Mouse (Mus musculus) forebrain, postnatal 0 days (tissue): ENCODE results near the gene Cux1. TPM values are rescaled to one million over a fixed set of nuclear protein-coding genes. Genes with fewer than 3 reads are reported as not detected.
"Not testable (repeated sequence)": the region's sequence is repeated elsewhere in the genome, so short reads cannot be mapped to it uniquely, and the experiment has no call there.

Experiments used
- ATAC-seq: fragments of 200-750 bp; cut with Nextera tagmentation; 2 replicates; pipeline ENCODE4 v1.8.0; 2017; ENCODE audit warnings: mild to moderate bottlenecking, moderate library complexity
- DNase-seq: peaks from one replicate; pipeline ENCODE4 v3.0.0-alpha.2; 2015
- H3K27ac ChIP-seq: fragments of 300-500 bp; sonication (generic); 2 replicates; pipeline ENCODE4 v1.5.1; 2014; ENCODE audit warnings: low read depth, mild to moderate bottlenecking, antibody characterized with exemption, low read length, moderate library complexity, mixed read lengths
- H3K27me3 ChIP-seq: fragments of 300-500 bp; sonication (generic); 2 replicates; pipeline ENCODE4 v1.6.1; 2014; ENCODE audit warnings: mild to moderate bottlenecking, low read length, mixed read lengths; ENCODE audit not compliant: insufficient read depth
- H3K36me3 ChIP-seq: fragments of 300-500 bp; sonication (generic); 2 replicates; pipeline ENCODE4 v1.6.1; 2014; ENCODE audit warnings: mild to moderate bottlenecking, moderate library complexity; ENCODE audit not compliant: insufficient read depth
- H3K4me1 ChIP-seq: fragments of 300-500 bp; sonication (generic); 2 replicates; pipeline ENCODE4 v1.6.1; 2014; ENCODE audit warnings: antibody characterized with exemption; ENCODE audit not compliant: insufficient read depth
- H3K4me2 ChIP-seq: fragments of 300-500 bp; sonication (generic); 2 replicates; pipeline ENCODE4 v1.6.1; 2014; ENCODE audit warnings: low read depth, mild to moderate bottlenecking, moderate library complexity
- H3K4me3 ChIP-seq: fragments of 300-500 bp; sonication (generic); 2 replicates; pipeline ENCODE4 v1.5.1; 2014; ENCODE audit warnings: low read depth, low read length, mixed read lengths
- H3K9ac ChIP-seq: fragments of 300-500 bp; sonication (generic); 2 replicates; pipeline ENCODE4 v1.6.1; 2014; ENCODE audit warnings: mild to moderate bottlenecking
- H3K9me3 ChIP-seq: fragments of 300-500 bp; sonication (generic); 2 replicates; pipeline ENCODE4 v1.6.1; 2016; ENCODE audit warnings: low read length
- CTCF ChIP-seq: sonication (generic); IDR thresholded peaks from 2 replicates; pipeline ENCODE4 v1.5.1; 2016; ENCODE audit warnings: antibody characterized with exemption, control low read depth, low read depth
- WGBS: fragments of 180-500 bp; shearing (Covaris S2); extraction: QIAGEN DNeasy Blood & Tissue Kit; methylation state at CpG from one replicate; pipeline ENCODE4 v1.1.7; 2014; 5-methylcytosine and 5-hydroxymethylcytosine counted together
- polyA plus RNA-seq: library from polyadenylated mRNA; unstranded; fragments of >200 nt; fragmentation: Nextera tagmentation; extraction: Ambion mirVana; gene quantifications from 2 replicates; pipeline ENCODE4 v1.2.1, GENCODE M21; 2015
- total RNA-seq: library from RNA; depleted of rRNA; stranded (reverse); fragments of >200 nt; gene quantifications from 2 replicates; pipeline ENCODE4 v1.2.3, GENCODE M21; 2014

The Cux1 gene
- total and polyA plus RNA-seq, 2 experiments from 2014 or later = 86.0 to 141 TPM

- Histone ChIP-seq H3K4me2 (no peak overlapping the region), H3K9me3 (no peaks in the 10 kb centered on the region), H3K36me3 (peaks cover 47% of the 10 kb centered on the region), H3K4me3 (no peak overlapping the region), H3K27ac (no peak overlapping the region), H3K4me1 (no peaks in the 10 kb centered on the region), H3K27me3 (no peaks in the 10 kb centered on the region), H3K9ac (no peak overlapping the region)
- no peak for TF ChIP-seq CTCF
- DNase-seq = no peak
- no peak for ATAC-seq
- WGBS = 71% methylated on average over 4 of the region's 4 CpGs
Observed at GRCm38 (mm10) chr5:136217932-136218381, 349.3 kb downstream of the Cux1 start.

- TF ChIP-seq CTCF = no peak
- Histone ChIP-seq H3K4me1 (no peaks in the 10 kb centered on the region), H3K4me3 (no peak overlapping the region), H3K9ac (no peak overlapping the region), H3K4me2 (no peak overlapping the region), H3K27ac (no peak overlapping the region), H3K9me3 (no peaks in the 10 kb centered on the region), H3K27me3 (no peaks in the 10 kb centered on the region), H3K36me3 (peaks cover 43% of the 10 kb centered on the region)
- DNase-seq = no peak
- 88% methylated on average over 18 of the region's 18 CpGs for WGBS
- no peak for ATAC-seq
Observed at GRCm38 (mm10) chr5:136217004-136217665, 350.2 kb downstream of the Cux1 start.

GRCm38 (mm10) chr5:136215958-136216357 lies 351.3 kb downstream of the Cux1 start:
- ATAC-seq (no peak), DNase-seq (no peak)
- 51% methylated on average over 5 of the region's 5 CpGs for WGBS

GRCm38 (mm10) chr5:136215211-136215610 lies 352.1 kb downstream of the Cux1 start:
- Histone ChIP-seq H3K9ac (no peak overlapping the region), H3K4me2 (no peak overlapping the region), H3K9me3 (no peaks in the 10 kb centered on the region), H3K27me3 (no peaks in the 10 kb centered on the region), H3K4me3 (no peak overlapping the region), H3K4me1 (no peaks in the 10 kb centered on the region), H3K27ac (no peak overlapping the region), H3K36me3 (peaks cover 24% of the 10 kb centered on the region)
- WGBS = 91% methylated on average over 3 of the region's 3 CpGs
- ATAC-seq (no peak), DNase-seq (no peak)
- TF ChIP-seq CTCF = peak; percentile 38; the same call in 1 of the 2 replicates

More at GRCm38 (mm10) chr5:136215958-136216357, 351.3 kb downstream of the Cux1 start:
- TF ChIP-seq CTCF = no peak
- Histone ChIP-seq H3K4me3 (no peak overlapping the region), H3K9me3 (no peaks in the 10 kb centered on the region), H3K4me2 (no peak overlapping the region), H3K9ac (no peak overlapping the region), H3K36me3 (peaks cover 31% of the 10 kb centered on the region), H3K27me3 (no peaks in the 10 kb centered on the region), H3K27ac (no peak overlapping the region), H3K4me1 (no peaks in the 10 kb centered on the region)

DNA sequence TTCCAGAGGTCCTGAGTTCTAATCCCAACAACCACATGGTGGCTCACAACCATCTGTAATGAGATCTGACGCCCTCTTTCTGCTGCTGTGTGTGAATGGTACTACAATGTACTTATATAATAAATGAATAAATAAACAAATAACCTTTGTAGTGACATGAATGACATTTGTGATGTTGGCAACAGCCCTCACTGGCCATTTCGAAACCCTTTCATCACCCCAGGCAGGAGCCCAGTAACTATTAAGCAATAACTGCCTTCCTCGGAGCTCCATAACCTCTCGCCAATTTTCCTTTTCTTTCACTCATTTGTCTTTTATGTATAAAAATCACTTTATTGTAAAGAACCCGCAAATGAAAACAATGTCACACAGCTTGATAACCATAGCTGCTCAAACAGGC lies 353.6 kb downstream of the Cux1 start:
- no peaks in the 10 kb centered on the region for H3K9me3 ChIP-seq
- WGBS = 74% methylated on average over 5 of the region's 5 CpGs
- DNase-seq (no peak), ATAC-seq (no peak)
- H3K27me3 ChIP-seq = no peaks in the 10 kb centered on the region
- no peak overlapping the region for H3K4me3 ChIP-seq
- H3K4me2 ChIP-seq = no peak overlapping the region
- no peak overlapping the region for H3K9ac ChIP-seq
- TF ChIP-seq CTCF = no peak
- no peak overlapping the region for H3K27ac ChIP-seq
- H3K36me3 ChIP-seq = peaks cover 10% of the 10 kb centered on the region
- H3K4me1 ChIP-seq = no peaks in the 10 kb centered on the region

DNA sequence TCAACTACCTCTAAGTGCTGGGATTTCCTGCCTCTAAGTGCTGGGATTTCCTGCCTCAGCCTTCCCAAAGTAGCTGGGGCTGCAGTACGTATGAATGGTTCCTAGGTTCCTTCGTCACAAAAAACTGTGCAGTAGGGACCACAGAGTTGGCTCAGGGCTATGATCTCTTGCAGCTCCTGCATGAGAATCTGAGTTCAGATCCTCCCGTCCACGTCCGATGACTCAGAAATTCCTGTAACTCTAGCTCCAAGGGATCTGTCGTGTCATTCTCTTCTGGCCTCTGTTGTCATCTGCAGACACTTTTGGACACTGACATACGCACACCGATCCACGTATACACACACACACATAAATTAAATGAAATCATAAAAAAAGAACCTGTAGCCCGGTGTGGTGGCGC lies 354.6 kb downstream of the Cux1 start:
- no peak overlapping the region for H3K9ac ChIP-seq
- H3K4me2 ChIP-seq = no peak overlapping the region
- H3K4me1 ChIP-seq = no peaks in the 10 kb centered on the region
- no peaks in the 10 kb centered on the region for H3K9me3 ChIP-seq
- 0 out of 2 replicates have a peak, but pooled peaks cover under 1% of the 10 kb centered on the region for H3K36me3 ChIP-seq
- DNase-seq (no peak), ATAC-seq (no peak)
- no peak overlapping the region for H3K4me3 ChIP-seq
- no peak overlapping the region for H3K27ac ChIP-seq
- no peak for TF ChIP-seq CTCF
- WGBS = 92% methylated on average over 11 of the region's 11 CpGs
- no peaks in the 10 kb centered on the region for H3K27me3 ChIP-seq

- 91% methylated on average over 14 of the region's 14 CpGs for WGBS
- H3K9ac ChIP-seq, H3K4me1 ChIP-seq, H3K4me2 ChIP-seq, DNase-seq, H3K4me3 ChIP-seq, H3K36me3 ChIP-seq, H3K27ac ChIP-seq, ATAC-seq, H3K9me3 ChIP-seq, H3K27me3 ChIP-seq: not testable (repeated sequence)
Observed at GRCm38 (mm10) chr5:136211341-136212102, 355.8 kb downstream of the Cux1 start.
